Mouse (Mus musculus) hindbrain, embryonic 13.5 days (tissue): ENCODE results near the gene Cort. TPM values are rescaled to one million over a fixed set of nuclear protein-coding genes. Genes with fewer than 3 reads are reported as not detected.
A peak's percentile ranks its signal among the peaks of the same experiment; 100 is the strongest.
"Not testable (repeated sequence)": the region's sequence is repeated elsewhere in the genome, so short reads cannot be mapped to it uniquely, and the experiment has no call there.

ENCODE experiments used
- ATAC-seq: fragments of 200-750 bp; cut with Nextera tagmentation; 2 replicates; pipeline ENCODE4 v1.8.0; 2017; ENCODE audit warnings: moderate TSS enrichment; ENCODE audit not compliant: low FRiP score
- H3K27ac ChIP-seq: fragments of 300-500 bp; sonication (generic); 2 replicates; pipeline ENCODE4 v1.5.1; 2015; ENCODE audit warnings: inconsistent platforms, mild to moderate bottlenecking, moderate library complexity
- H3K27me3 ChIP-seq: fragments of 300-500 bp; sonication (generic); 2 replicates; pipeline ENCODE4 v1.6.1; 2015; ENCODE audit warnings: mild to moderate bottlenecking, inconsistent platforms
- H3K36me3 ChIP-seq: fragments of 300-500 bp; sonication (generic); 2 replicates; pipeline ENCODE4 v1.6.1; 2015; ENCODE audit warnings: mild to moderate bottlenecking, inconsistent platforms
- H3K4me1 ChIP-seq: fragments of 300-500 bp; sonication (generic); replicated peaks from 2 replicates; pipeline ENCODE4 v1.6.1; 2015; ENCODE audit warnings: inconsistent platforms
- H3K4me2 ChIP-seq: fragments of 300-500 bp; sonication (generic); 2 replicates; pipeline ENCODE4 v1.6.1; 2015; ENCODE audit warnings: inconsistent platforms, mild to moderate bottlenecking, moderate library complexity
- H3K4me3 ChIP-seq: fragments of 300-500 bp; sonication (generic); 2 replicates; pipeline ENCODE4 v1.5.1; 2015; ENCODE audit warnings: mild to moderate bottlenecking, inconsistent platforms
- H3K9ac ChIP-seq: fragments of 300-500 bp; sonication (generic); 2 replicates; pipeline ENCODE4 v1.6.1; 2015; ENCODE audit warnings: mild to moderate bottlenecking, inconsistent platforms
- H3K9me3 ChIP-seq: fragments of 300-500 bp; sonication (generic); 2 replicates; pipeline ENCODE4 v1.6.1; 2016; ENCODE audit warnings: inconsistent platforms
- WGBS: fragments of 180-500 bp; shearing (Covaris S2); methylation state at CpG from one replicate; pipeline ENCODE4 v1.1.7; 2015; 5-methylcytosine and 5-hydroxymethylcytosine counted together
- polyA plus RNA-seq: library from polyadenylated mRNA; unstranded; fragments of >200 nt; fragmentation: Nextera tagmentation; extraction: Ambion mirVana; gene quantifications from 2 replicates; pipeline ENCODE4 v1.2.1, GENCODE M21; 2015

Cort gene
- polyA plus RNA-seq, 1 experiment from 2014 or later = 0.35 TPM

- H3K9me3 ChIP-seq = no peaks in the 10 kb centered on the region
- H3K4me2 ChIP-seq = no peak overlapping the region
- 0 out of 2 replicates have a peak, but pooled peaks cover 3% of the 10 kb centered on the region for H3K4me1 ChIP-seq
- no peak overlapping the region for H3K27ac ChIP-seq
- no peak overlapping the region for H3K9ac ChIP-seq
- no peak overlapping the region for H3K4me3 ChIP-seq
- WGBS = 75% methylated on average over 5 of the region's 5 CpGs
- H3K36me3 ChIP-seq = peaks cover 39% of the 10 kb centered on the region
- no peaks in the 10 kb centered on the region for H3K27me3 ChIP-seq
- ATAC-seq = no peak
Measured at GRCm38 (mm10) chr4:149123432-149123831, 3.1 kb downstream of the Cort start.

GRCm38 (mm10) chr4:149119978-149120562 lies 6.5 kb downstream of the Cort start:
- not testable (repeated sequence) for ATAC-seq
- 84% methylated on average over 12 of the region's 12 CpGs for WGBS

GRCm38 (mm10) chr4:149103875-149104561 lies 22.5 kb downstream of the Cort start, which contains the start of gene Dffa:
Dffa (plus strand) TSS chr4:149104146.
- 1% methylated on average over 35 of the region's 35 CpGs for WGBS
- H3K4me3 ChIP-seq = peak within 1 kb of the TSS; percentile 82
- H3K4me2 ChIP-seq = peak within 1 kb of the TSS; percentile 93
- H3K4me1 ChIP-seq = peaks cover 10% of the 10 kb centered on the region
- peak; percentile 87 for ATAC-seq
- H3K36me3 ChIP-seq = peaks cover 30% of the 10 kb centered on the region
- H3K27me3 ChIP-seq = no peaks in the 10 kb centered on the region
- peak within 1 kb of the TSS; percentile 52 for H3K27ac ChIP-seq
- peak within 1 kb of the TSS; percentile 91 for H3K9ac ChIP-seq
- no peaks in the 10 kb centered on the region for H3K9me3 ChIP-seq

More at GRCm38 (mm10) chr4:149119978-149120562, 6.5 kb downstream of the Cort start:
- H3K4me3 ChIP-seq, H3K27ac ChIP-seq, H3K9ac ChIP-seq, H3K4me1 ChIP-seq, H3K9me3 ChIP-seq, H3K4me2 ChIP-seq, H3K27me3 ChIP-seq: not testable (repeated sequence)
- H3K36me3 ChIP-seq = peaks cover 43% of the 10 kb centered on the region

- peaks cover 23% of the 10 kb centered on the region for H3K4me1 ChIP-seq
- no peak overlapping the region for H3K27ac ChIP-seq
- ATAC-seq = no peak
- H3K9me3 ChIP-seq = no peaks in the 10 kb centered on the region
- no peak overlapping the region for H3K4me2 ChIP-seq
- 89% methylated on average over 3 of the region's 3 CpGs for WGBS
- peaks cover 5% of the 10 kb centered on the region for H3K36me3 ChIP-seq
- H3K4me3 ChIP-seq = no peak overlapping the region
- H3K27me3 ChIP-seq = no peaks in the 10 kb centered on the region
- no peak overlapping the region for H3K9ac ChIP-seq
Measured at GRCm38 (mm10) chr4:149101456-149101855, 25.1 kb downstream of the Cort start.

GRCm38 (mm10) chr4:149100449-149100848 lies 26.1 kb downstream of the Cort start:
- H3K27ac ChIP-seq, H3K4me2 ChIP-seq, H3K9ac ChIP-seq, H3K9me3 ChIP-seq, H3K27me3 ChIP-seq, ATAC-seq, H3K36me3 ChIP-seq, H3K4me3 ChIP-seq: not testable (repeated sequence)
- H3K4me1 ChIP-seq = peaks cover 23% of the 10 kb centered on the region
- 88% methylated on average over 12 of the region's 12 CpGs for WGBS

- peak; percentile 81 for ATAC-seq
Measured at GRCm38 (mm10) chr4:149099369-149100017, 27.1 kb downstream of the Cort start, which contains the start of gene Pex14. Pex14 (minus strand) TSS chr4:149099876.

GRCm38 (mm10) chr4:149098571-149098970 lies 28.0 kb downstream of the Cort start:
- no peaks in the 10 kb centered on the region for H3K27me3 ChIP-seq
- H3K27ac ChIP-seq = no peak overlapping the region
- H3K9ac ChIP-seq = peak overlapping the region; percentile 93
- peak overlapping the region; percentile 98 for H3K4me3 ChIP-seq
- H3K4me2 ChIP-seq = peak overlapping the region; percentile 98
- peaks cover 6% of the 10 kb centered on the region; the same call in 1 of the 2 replicates for H3K36me3 ChIP-seq
- H3K9me3 ChIP-seq = no peaks in the 10 kb centered on the region
- WGBS = 21% methylated on average over 11 of the region's 11 CpGs
- H3K4me1 ChIP-seq = peaks cover 14% of the 10 kb centered on the region
- no peak for ATAC-seq

More at GRCm38 (mm10) chr4:149099369-149100017, 27.1 kb downstream of the Cort start, which contains the start of gene Pex14:
- Histone ChIP-seq H3K4me2 (peak within 1 kb of the TSS; percentile 98), H3K9ac (peak within 1 kb of the TSS; percentile 93), H3K9me3 (no peaks in the 10 kb centered on the region), H3K27ac (peak within 1 kb of the TSS; percentile 67), H3K27me3 (no peaks in the 10 kb centered on the region), H3K36me3 (no peaks in the 10 kb centered on the region), H3K4me3 (peak within 1 kb of the TSS; percentile 98), H3K4me1 (peaks cover 17% of the 10 kb centered on the region)
- under 1% methylated on average over 50 of the region's 50 CpGs for WGBS

- Histone ChIP-seq H3K9me3 (no peaks in the 10 kb centered on the region), H3K4me2 (peak overlapping the region; percentile 98; the same call in 1 of the 2 replicates), H3K9ac (peak overlapping the region; percentile 93; the same call in 1 of the 2 replicates), H3K36me3 (peaks cover 10% of the 10 kb centered on the region), H3K4me1 (peaks cover 14% of the 10 kb centered on the region), H3K27me3 (no peaks in the 10 kb centered on the region), H3K4me3 (peak overlapping the region; percentile 98; the same call in 1 of the 2 replicates), H3K27ac (no peak overlapping the region)
- WGBS = 82% methylated on average over 3 of the region's 3 CpGs
- no peak for ATAC-seq
Measured at GRCm38 (mm10) chr4:149097956-149098355, 28.6 kb downstream of the Cort start.

- WGBS = 92% methylated on average over 8 of the region's 8 CpGs
- Histone ChIP-seq H3K36me3 (peaks cover 18% of the 10 kb centered on the region), H3K27ac (no peak overlapping the region), H3K4me2 (no peak overlapping the region), H3K27me3 (no peaks in the 10 kb centered on the region), H3K4me3 (no peak overlapping the region), H3K9ac (no peak overlapping the region), H3K9me3 (no peaks in the 10 kb centered on the region), H3K4me1 (no peaks in the 10 kb centered on the region)
- no peak for ATAC-seq
Measured at GRCm38 (mm10) chr4:149091364-149091763, 35.2 kb downstream of the Cort start.

GRCm38 (mm10) chr4:149085381-149085780 lies 41.2 kb downstream of the Cort start:
- no peak for ATAC-seq
- H3K4me2 ChIP-seq = no peak overlapping the region

GRCm38 (mm10) chr4:149081528-149081927 lies 45.0 kb downstream of the Cort start:
- peaks cover 19% of the 10 kb centered on the region for H3K4me1 ChIP-seq
- ATAC-seq = no peak
- H3K9me3 ChIP-seq = no peaks in the 10 kb centered on the region
- 0 out of 2 replicates have a peak overlapping the region, but pooled peaks have one; percentile 19 for H3K9ac ChIP-seq
- no peaks in the 10 kb centered on the region for H3K27me3 ChIP-seq
- H3K36me3 ChIP-seq = no peaks in the 10 kb centered on the region; the same call in 1 of the 2 replicates
- WGBS = 74% methylated on average over 17 of the region's 17 CpGs
- no peak overlapping the region for H3K4me3 ChIP-seq
- no peak overlapping the region for H3K27ac ChIP-seq
- no peak overlapping the region for H3K4me2 ChIP-seq

More at GRCm38 (mm10) chr4:149085381-149085780, 41.2 kb downstream of the Cort start:
- no peak overlapping the region for H3K4me3 ChIP-seq
- no peak overlapping the region for H3K27ac ChIP-seq
- no peaks in the 10 kb centered on the region; the same call in 1 of the 2 replicates for H3K36me3 ChIP-seq
- 89% methylated on average over 5 of the region's 5 CpGs for WGBS
- H3K4me1 ChIP-seq = peaks cover 15% of the 10 kb centered on the region
- H3K9me3 ChIP-seq = no peaks in the 10 kb centered on the region
- H3K9ac ChIP-seq = no peak overlapping the region
- no peaks in the 10 kb centered on the region for H3K27me3 ChIP-seq

- no peak for ATAC-seq
- H3K4me1 ChIP-seq = peaks cover 32% of the 10 kb centered on the region
- no peak overlapping the region for H3K4me3 ChIP-seq
- H3K27me3 ChIP-seq = no peaks in the 10 kb centered on the region
- no peak overlapping the region for H3K27ac ChIP-seq
- H3K36me3 ChIP-seq = peaks cover 4% of the 10 kb centered on the region
- H3K9me3 ChIP-seq = no peaks in the 10 kb centered on the region
- WGBS = 87% methylated on average over 8 of the region's 8 CpGs
- no peak overlapping the region for H3K9ac ChIP-seq
- no peak overlapping the region for H3K4me2 ChIP-seq
Measured at GRCm38 (mm10) chr4:149080111-149080510, 46.5 kb downstream of the Cort start.
